Mouse (Mus musculus): Measurements from ENCODE around the gene Gm20388. TPM values are rescaled to one million over a fixed set of nuclear protein-coding genes. Genes with fewer than 3 reads are reported as not detected.

Gm20388 gene
- total RNA-seq, 2 experiments from 2014 or later: not detected

DNA sequence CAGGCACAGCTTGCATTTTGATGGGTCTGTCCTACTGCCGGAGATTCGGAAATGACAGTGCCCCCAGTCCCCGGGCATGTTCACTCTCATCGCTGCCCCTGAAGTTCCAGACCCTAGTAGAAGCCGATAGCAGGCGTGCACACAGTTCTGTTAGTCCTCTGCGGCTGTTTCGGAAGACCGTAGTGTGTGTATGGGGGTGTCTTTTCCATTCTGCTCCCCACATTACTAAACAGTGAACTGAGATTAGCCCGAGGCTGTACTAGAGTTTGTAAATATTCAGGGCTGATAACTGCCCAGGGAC is 4039.0 kb downstream of the Gm20388 start:
- no peak for DNase-seq (ENCODE audit: low spot score in 2 of 2)

DNA sequence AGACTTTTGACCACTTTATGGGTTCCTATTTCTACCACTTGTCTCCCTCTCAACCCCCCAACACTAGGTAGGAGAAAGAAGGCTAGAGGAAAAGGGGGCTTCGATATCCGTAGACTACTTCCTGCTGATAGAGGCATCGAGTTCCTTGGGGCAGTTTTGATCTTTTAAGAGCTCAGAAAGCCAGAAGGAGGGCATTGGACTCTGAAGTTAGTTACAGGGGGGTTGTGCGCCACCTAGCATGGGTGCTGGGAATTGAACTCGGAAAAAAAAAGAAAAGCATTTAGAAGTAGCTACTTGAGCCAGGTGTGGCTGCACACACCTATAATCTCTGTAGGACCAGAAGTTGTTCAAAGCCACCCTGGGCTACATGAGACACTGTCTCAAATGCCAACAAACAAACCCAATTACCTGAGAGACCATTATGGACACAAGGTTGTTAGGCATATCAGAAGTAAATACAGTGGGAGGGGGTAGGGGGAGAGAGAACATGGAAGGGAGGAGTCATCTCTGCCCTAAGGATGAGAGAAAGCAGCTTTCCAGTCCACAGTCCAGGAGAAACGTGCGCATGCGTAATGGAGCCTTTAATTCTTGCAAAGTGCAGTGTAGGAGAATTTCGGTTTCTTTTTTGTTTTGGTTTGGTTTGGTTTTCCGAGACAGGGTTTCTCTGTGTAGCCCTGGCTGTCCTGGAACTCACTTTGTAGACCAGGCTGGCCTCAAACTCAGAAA is 4039.6 kb downstream of the Gm20388 start:
- DNase-seq (ENCODE audit: low spot score in 2 of 2): peak in 1 of 2 experiments; percentile 37

DNA sequence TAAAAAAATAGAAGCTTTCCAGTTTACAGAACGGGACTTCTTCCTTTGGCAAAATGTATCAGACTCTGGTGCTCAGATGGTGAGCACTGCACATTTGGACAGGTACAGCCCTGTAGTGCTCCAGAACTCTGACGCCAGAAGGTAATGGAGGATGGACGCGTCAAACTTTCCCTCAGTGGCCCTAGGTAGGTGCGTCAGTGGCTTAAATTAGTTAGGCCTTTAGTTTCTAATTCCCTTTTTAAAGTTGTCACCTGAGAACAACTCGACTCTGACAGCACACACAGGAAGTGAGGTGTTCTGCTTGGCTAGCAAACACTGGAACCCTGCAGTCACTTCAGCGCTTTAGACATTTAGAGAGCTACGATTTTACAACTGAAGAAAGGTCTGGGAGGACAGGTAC is 4043.0 kb downstream of the Gm20388 start:
- DNase-seq (ENCODE audit: low spot score in 2 of 2): no peak

DNA sequence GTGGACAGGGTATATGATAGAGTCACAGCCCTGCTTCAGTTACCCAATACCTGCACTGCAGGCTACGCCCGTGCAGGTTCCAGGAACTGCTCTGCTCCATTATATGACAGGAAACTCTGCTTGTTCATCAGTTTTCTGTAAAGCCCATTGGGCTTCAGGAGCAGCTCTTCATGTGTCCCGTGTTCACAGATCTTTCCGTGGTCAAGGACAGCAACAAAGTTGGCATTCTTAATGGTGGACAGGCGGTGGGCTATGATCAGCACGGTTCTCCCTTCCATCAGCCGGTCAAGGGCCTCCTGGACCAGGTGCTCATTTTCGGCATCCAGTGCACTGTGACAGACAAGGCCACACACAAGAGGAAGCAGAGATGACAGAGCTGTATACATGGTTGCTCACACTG is 4043.6 kb downstream of the Gm20388 start:
- DNase-seq (ENCODE audit: low spot score in 2 of 2): no peak

DNA sequence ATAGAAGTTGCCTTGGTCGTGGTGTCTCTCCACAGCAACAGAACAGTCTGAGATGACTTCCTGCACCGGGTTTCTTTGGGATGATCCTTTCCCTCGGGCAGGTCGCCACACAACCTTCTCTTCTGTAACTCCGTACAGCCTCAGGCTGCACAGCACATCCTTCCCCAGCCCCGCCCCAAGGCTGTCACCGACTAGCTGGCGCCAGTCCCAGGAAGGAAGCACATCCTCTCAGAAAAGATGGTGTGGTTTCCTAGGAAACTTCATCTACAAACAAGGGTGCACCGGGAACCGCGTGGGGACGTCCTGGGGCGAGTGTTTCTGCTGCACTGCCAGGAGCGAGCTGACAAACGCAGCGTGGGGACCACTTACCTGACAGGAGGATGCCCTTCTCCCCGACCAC is 4047.5 kb downstream of the Gm20388 start:
- DNase-seq (ENCODE audit: low spot score in 2 of 2): no peak

DNA sequence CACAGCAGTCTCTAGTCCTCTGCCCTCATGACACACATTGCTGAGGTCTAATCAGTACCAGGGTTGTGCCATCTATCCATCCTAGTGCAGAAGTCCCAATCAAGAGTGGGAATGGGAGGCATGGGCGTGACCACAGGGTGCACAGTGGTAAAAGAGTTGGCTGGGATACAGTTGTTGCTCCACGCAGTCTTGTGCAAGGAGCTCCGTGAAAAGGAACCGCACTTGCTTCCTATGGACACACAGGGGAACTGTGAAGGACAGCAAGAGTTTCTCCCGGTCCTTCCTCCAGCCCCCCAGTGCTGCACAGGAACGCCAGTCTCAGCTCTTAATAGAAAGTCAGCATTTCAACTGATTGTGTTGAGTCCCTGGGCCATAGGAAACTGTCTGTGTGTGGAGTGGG is 4048.8 kb downstream of the Gm20388 start:
- DNase-seq (ENCODE audit: low spot score in 2 of 2): no peak

DNA sequence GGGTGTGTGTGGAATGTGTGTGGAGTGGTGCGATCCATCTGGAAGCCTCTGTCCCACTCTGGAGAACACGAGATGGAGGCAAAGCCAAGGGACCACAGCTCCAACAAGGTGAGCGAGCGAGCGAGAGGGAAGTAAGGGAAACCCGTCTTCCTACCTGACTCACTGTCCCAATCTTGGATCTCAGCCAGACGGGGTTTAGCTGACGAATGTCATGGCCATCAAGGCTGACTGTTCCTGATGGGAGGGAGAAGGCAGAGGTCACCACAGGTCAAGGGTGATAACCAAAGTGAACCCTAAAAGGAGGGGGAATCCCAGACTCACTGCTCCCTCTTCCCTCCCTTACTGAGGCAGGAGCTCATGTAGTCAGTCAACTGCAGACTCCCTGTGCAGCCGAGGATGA is 4049.4 kb downstream of the Gm20388 start:
- DNase-seq (ENCODE audit: low spot score in 2 of 2): no peak

DNA sequence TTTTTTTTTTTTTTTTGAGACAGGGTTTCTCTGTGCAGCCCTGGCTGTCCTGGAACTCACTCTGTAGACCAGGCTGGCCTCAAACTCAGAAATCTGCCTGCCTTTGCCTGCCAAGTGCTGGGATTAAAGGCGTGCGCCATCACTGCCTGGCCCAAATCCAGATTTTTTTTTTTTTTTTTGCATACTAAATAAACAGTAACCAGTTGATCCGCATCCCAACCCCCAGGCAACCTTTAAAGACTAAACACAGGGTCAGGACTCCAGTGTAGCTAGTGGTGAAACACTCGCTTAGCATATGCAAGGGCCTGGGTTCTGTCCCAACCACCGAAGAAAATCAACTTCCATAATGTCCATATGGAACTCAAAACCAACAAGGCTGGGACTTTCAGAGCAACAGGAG is 4049.9 kb downstream of the Gm20388 start:
- peak in 1 of 2 experiments; percentile 42 for DNase-seq (ENCODE audit: low spot score in 2 of 2)

DNA sequence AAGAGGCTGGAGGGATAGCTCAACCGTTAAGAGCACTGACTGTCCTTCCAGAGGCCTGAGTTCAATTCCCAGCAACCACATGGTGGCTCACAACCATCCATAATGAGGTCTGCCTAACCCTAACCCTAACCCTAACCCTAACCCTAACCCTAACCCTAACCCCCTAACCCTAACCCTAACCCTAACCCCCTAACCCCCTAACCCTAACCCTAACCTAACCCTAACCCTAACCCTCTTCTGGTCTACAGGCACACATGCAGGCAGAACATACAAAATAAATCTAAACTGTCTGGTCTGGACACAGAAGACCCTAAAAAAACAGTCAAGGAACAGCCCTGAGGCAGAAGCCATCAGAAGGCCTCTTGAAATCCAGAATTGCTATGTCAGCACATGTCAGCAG is 4050.7 kb downstream of the Gm20388 start:
- no peak for DNase-seq (ENCODE audit: low spot score in 2 of 2)

DNA sequence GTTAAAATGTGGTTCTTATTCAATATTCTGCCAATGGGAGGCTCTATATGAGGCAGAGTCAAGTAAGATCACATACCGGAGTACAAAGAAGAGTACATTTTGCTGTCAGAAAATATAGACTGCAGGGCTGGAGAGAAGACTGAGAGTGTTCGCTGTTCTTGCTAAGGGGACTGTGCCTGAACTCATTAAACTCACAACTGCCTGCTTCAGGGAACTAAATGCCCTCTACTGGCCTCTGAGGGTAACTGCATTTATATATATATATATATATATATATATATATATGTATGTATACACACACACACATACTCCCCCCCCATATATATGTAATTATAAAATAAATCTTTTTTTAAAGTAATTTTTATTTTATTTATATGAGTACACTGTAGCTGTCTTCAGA is 4056.3 kb downstream of the Gm20388 start:
- no peak for DNase-seq (ENCODE audit: low spot score in 2 of 2)

DNA sequence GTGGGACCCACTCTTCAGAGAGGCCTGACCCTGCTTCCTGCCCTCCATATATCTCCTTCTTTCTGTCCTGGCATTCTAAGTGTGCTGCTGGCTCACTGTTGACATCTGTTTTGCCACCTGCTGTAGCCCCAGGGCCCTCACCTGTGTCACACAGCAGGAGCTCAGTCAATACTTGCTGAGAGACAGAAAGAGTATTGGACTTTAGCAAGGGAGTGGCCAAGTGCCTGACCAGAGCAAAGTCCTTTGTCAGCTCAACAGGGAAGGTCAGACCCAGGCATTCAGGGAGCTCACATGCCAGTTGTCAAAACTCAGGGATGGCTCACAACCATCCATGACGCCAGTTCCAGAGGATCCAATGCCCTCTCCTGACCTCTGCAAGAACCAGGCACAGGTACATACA is 4062.9 kb downstream of the Gm20388 start:
- no peak for DNase-seq (ENCODE audit: low spot score in 2 of 2)

DNA sequence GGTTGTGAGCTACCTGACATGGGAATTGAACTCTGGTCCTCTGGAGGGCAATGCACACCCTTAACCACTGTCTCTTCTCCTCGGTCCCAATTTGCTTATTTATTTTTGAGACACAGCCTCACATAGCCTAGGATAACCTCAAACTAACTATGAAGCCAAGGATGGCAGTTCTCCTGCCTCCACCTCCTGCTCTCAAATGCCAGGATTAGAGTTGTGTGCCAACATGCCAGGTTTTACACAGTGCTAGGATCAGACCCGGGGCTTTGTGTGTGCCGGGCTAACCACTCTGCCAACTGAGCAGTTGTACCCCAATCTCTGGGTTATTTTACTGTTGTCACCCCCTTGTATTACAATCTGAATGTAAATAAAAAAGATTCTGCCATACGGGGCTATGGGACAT is 4066.9 kb downstream of the Gm20388 start:
- DNase-seq (ENCODE audit: low spot score in 2 of 2): peak in 1 of 2 experiments; percentile 59

DNA sequence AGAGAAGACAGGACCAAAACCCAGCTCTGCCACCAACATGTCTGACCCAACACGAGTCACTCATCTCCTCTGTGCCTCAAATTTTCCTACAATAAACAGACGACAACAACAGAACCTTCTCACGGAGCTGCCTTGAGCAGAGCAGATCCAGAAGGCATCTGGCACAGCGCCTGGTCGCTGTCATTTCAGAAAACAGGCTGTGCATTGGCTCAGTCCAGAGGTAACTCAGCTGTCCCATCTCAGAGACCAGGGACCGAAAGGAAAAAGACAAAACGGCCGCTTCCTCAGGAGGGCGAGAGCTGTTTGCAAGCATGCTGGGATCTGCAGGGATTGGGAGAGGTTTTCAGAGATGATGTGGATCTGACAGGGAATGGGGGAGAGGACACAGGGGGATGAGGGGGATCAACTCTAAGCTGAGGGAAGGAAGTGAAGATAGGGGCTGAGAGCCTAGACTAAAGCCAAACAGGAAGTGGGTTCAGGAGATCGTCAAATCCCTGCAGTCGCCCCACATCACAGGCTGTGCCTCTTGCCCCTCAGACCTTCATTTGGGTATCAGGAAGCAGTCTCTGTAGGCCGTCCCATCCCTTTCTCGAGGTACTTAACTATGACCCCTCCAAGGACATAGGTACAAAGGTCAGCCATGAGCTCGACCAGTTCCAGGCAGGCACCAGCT is 4067.7 kb downstream of the Gm20388 start:
- DNase-seq (ENCODE audit: low spot score in 2 of 2): peak in 1 of 2 experiments; percentile 44

DNA sequence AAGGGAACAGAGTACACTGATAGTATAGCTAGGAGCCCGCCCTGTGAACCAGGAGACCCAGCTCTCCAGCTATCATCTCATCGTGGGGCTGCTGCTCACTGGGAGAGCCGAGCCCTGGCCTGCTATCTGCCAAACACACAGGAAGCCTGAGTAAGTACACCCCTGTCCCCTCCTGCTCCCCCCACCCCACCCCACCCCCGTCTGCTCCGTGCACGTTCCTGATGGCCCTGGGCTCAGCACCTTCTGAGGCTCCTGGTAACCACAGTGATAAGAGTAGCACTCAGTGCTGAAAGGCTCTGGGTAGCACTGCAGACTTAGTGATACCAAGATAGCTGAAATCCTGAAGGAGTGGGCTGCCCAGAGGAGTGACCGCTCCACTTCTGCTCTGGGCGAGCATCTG is 4068.3 kb downstream of the Gm20388 start:
- DNase-seq (ENCODE audit: low spot score in 2 of 2): no peak

DNA sequence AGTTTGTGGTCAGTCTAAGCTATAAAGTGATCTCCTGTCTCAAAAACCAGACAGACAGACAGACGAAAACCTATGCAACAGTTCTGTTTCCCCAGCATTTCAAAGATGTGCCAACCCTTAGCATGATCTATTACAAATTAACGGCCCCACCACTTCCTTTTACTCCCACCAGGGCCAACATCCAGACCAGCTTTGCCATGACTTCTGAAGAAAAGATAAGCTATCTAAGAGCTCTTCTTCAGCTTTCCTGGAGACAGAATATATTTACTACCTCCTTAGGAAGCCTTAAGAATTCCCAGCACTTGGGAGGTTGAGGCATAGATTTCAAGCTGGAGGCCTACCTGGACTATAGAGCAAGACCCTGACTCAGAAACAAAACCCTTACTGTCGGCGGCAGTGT is 4069.6 kb downstream of the Gm20388 start:
- no peak for DNase-seq (ENCODE audit: low spot score in 2 of 2)

DNA sequence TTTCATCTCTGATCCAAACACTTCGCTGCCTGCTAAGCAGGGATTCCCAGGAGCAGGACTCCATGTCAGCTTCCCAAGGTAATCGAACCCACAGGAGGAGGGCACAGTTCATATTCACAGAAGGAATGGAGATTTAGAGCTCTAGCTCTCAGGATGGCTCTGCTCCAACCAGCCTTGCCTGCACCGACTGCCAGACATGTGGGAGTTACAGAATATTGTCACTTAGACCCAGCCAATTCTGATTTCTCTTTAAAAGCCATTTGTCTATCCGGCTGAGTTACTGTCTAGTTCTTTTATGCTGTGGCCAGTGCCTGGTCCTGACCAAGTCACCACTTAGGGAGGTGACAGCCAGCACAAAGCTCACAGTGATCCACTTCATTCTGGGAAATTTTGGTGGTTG is 4071.0 kb downstream of the Gm20388 start:
- DNase-seq (ENCODE audit: low spot score in 2 of 2): peak; percentile 48 to 79

DNA sequence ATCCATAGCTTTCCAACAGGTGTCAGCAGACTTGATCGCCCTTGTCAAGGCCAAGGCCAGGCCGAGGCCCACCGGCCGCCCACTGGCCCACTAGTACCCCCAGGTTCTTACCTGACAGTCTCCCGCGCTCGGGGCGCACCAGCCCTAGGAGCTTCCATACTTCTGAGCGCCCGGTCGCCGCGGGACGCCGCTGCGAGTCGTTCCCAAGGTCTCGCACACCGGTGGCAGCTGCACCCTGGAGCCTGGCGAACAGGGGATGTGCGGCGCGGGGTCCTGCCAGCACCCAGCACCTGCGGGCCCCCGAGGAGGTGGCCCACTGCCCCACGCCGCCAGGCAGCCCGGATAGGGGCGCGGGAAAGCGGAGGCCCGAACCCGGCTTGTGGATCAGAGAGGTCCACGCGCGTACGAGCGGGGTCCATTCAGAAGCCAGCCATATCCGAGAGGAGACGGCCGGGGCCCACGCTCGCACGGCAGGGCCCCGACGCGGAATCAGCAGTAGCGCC is 4071.7 kb downstream of the Gm20388 start:
- DNase-seq (ENCODE audit: low spot score in 2 of 2): peak in 1 of 2 experiments; percentile 34

DNA sequence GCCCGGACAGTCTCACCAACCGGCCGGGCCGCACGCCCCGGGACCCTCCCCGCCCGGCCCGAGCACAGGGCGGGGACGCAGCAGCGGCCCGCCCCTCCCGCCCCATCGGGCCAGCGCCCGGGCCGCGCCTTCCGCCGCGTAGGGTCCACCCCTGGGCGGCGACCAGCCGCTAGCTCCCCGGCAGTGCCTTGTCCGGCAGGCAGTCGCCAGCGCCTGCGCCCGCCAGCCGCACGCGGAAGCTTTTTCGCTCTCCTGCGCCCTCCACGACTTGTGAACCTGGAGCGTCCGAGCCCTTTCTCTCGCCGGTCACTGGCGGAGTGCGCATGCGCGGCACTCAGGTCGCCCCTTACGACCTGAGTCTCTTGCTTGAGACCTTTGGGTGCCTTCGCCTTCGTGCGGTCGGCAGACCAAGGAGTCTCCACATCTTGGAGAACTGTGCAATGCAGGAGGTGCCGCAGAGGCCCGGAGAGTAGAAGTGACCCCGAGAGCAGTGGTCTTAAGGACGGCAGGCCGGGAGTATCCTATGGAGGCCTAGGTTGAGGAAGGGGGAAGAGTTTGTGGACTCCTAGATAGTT is 4072.3 kb downstream of the Gm20388 start, which contains the start of gene Abcb10:
Abcb10 (minus strand) TSS at position 297 of the 575 bp plus-strand sequence.
- peak; percentile 76 to 79 for DNase-seq (ENCODE audit: low spot score in 2 of 2)

DNA sequence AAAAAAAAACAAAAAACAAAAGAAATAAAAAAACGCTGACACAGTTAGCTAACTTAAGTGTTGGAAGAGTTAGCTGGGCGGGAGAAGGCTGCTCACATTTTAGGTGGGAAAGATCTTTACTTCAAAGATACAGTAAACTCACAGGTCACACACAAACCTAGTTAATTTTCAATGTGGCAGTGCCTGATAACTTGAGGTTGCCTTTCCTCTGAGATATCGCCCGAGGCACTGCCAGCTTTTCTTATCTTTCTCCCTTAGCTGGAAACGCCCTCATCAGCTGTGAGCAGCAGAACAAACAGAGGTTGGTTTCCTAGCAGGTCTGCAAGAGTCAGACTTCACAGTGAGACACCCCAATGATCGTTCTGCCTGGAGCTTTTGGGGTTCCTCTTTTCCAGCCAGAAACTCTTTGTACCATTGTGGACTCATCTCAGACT is 4078.0 kb downstream of the Gm20388 start:
- no peak for DNase-seq (ENCODE audit: low spot score in 2 of 2)

DNA sequence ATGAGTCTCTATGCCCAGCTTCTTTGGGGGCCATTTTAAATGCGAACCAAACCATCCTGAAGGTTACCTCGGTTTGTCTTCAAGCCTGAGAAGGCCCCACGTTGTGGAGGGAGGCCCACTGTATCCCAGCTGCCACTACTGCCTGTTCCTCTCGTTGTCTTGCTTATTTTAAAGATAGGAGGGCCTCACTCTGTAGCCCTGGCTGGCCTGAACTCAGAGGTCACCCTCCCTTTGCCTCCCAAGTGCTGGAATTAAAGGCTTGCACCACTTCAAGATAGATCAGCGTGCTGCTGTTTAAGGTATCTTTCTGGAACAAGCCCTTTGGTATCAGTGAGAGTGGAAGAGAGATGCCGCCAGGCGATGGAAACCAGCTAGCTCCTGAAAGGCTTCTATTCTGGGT is 4078.5 kb downstream of the Gm20388 start:
- DNase-seq (ENCODE audit: low spot score in 2 of 2): no peak

DNA sequence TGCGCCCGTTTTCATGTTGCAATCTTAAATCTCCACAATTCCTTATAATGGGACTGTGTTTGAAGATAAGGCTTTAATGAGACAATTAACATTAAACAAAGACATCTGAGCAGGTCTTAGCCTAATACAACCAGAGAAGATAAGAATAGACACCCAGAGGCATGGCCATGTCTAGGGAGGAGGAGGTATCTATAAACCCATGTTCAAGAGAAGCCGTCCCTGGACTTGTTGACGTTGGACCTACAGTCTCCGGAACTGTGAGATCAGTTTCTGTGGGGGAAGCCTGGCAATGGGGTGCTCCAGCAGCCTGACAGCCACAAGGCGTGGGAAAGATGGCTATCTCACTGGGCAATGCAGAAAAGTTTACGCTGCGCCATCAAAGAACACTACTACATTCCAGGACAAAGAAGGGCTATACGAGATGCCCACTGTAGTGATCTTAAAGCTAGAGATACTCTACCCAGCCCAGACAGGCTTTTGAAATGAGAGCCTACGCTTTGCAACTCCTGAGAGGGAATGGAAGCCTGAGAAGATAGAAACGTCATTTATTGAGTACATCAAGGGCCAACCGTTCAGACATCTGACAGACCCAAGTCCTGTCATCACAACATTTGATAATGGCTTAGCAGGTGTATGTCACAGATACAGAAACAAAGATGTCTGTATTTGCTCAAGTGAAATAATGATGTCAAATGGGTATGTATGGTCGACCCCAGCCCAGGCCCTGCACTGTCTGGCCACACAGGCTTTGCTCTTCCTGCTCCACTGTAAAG is 4079.8 kb downstream of the Gm20388 start:
- DNase-seq (ENCODE audit: low spot score in 2 of 2): no peak

DNA sequence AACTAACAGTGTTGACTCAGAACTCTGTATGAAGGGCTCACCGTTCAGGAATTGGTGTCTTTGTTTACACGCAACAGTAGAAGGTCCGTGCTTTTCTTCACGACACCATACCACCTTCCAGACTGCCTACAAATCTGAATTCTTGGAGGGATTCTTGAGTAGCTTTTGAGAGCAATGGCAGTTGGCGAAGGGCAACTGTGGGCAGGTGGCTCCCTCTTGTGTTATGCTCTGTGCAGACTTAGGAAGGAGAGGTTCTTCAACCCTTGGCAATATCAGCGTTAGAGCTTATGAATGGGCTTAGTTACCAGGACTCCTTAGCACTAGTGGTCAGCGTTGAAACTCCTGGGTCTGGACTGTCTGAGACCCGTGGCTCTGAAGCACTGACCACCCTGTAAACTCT is 4081.9 kb downstream of the Gm20388 start:
- no peak for DNase-seq (ENCODE audit: low spot score in 2 of 2)
